Comparison of ENCODE assay signal across 32 mouse cellular contexts in genomic region chr3:140706725-140707124, GRCm38 (mm10).
DNase-seq lines count a peak whose midpoint lies in the region; ATAC-seq and TF ChIP-seq lines count a peak whose summit lies in the region.
"Had no signal": no experiment of that assay in that cellular context is flagged by ENCODE, and none has a peak within 500 bp of the region (broad histone marks: within the 10 kb centered on the region; RNA-seq: fewer than 3 reads in every experiment).

No protein-coding gene starts in this region.

- H3K27ac ChIP-seq in midbrain, postnatal 0 days (ENCODE audit: low read depth, low read length) = no peak overlapping the region
- no peak overlapping the region for H3K27ac ChIP-seq in midbrain, embryonic 13.5 days
- 0 out of 2 replicates have a peak overlapping the region, but pooled peaks have one; percentile 11 for H3K27ac ChIP-seq in hindbrain, embryonic 14.5 days
- no peak overlapping the region for H3K27ac ChIP-seq in neural tube, embryonic 14.5 days (ENCODE audit: low read depth, low read length)
- H3K27ac ChIP-seq: embryonic facial prominence, embryonic 10.5 days; embryonic facial prominence, embryonic 15.5 days; forebrain, embryonic 13.5 days; kidney, embryonic 15.5 days; limb, embryonic 10.5 days; limb, embryonic 15.5 days; liver, embryonic 13.5 days; midbrain, embryonic 15.5 days; stomach, postnatal 0 days had no signal

- H3K4me3 ChIP-seq in midbrain, postnatal 0 days (ENCODE audit: low read depth, low read length) = no peak overlapping the region
- H3K4me3 ChIP-seq in midbrain, embryonic 13.5 days (replicated peaks) = no peak overlapping the region
- no peak overlapping the region for H3K4me3 ChIP-seq in hindbrain, embryonic 14.5 days (replicated peaks; ENCODE audit: low read length)
- no peak overlapping the region for H3K4me3 ChIP-seq in neural tube, embryonic 14.5 days (ENCODE audit: low read depth, low read length)
- H3K4me3 ChIP-seq: embryonic facial prominence, embryonic 10.5 days; embryonic facial prominence, embryonic 15.5 days; forebrain, embryonic 13.5 days; kidney, embryonic 15.5 days; limb, embryonic 10.5 days; limb, embryonic 15.5 days; liver, embryonic 13.5 days; megakaryocyte, embryonic 14.5 days; midbrain, embryonic 15.5 days had no signal

- H3K27me3 ChIP-seq in midbrain, postnatal 0 days (ENCODE audit: insufficient read depth, low read length) = no peaks in the 10 kb centered on the region
- no peaks in the 10 kb centered on the region for H3K27me3 ChIP-seq in midbrain, embryonic 13.5 days
- H3K27me3 ChIP-seq in hindbrain, embryonic 14.5 days (ENCODE audit: control insufficient read depth, insufficient read depth, low read length) = no peaks in the 10 kb centered on the region
- H3K27me3 ChIP-seq in neural tube, embryonic 14.5 days (ENCODE audit: control insufficient read depth, insufficient read depth, low read length) = no peaks in the 10 kb centered on the region
- H3K27me3 ChIP-seq: embryonic facial prominence, embryonic 15.5 days; forebrain, embryonic 13.5 days; kidney, embryonic 15.5 days; limb, embryonic 15.5 days; liver, embryonic 13.5 days; megakaryocyte, embryonic 14.5 days; midbrain, embryonic 15.5 days had no signal

- 67% methylated on average over 4 of the region's 4 CpGs for WGBS in midbrain, postnatal 0 days
- 72% methylated on average over 4 of the region's 4 CpGs for WGBS in midbrain, embryonic 13.5 days
- WGBS in hindbrain, embryonic 14.5 days = 60% methylated on average over 4 of the region's 4 CpGs
- WGBS in neural tube, embryonic 14.5 days = 46% methylated on average over 4 of the region's 4 CpGs

- H3K4me2 ChIP-seq in midbrain, postnatal 0 days (ENCODE audit: low read depth, low read length, poor library complexity, severe bottlenecking) = no peak overlapping the region
- no peak overlapping the region for H3K4me2 ChIP-seq in midbrain, embryonic 13.5 days (replicated peaks)
- H3K4me2 ChIP-seq in hindbrain, embryonic 14.5 days (replicated peaks) = 0 out of 2 replicates have a peak overlapping the region, but pooled peaks have one; percentile 1
- no peak overlapping the region for H3K4me2 ChIP-seq in neural tube, embryonic 14.5 days (ENCODE audit: low read depth, low read length)
- H3K4me2 ChIP-seq: embryonic facial prominence, embryonic 15.5 days; forebrain, embryonic 13.5 days; heart, embryonic 11.5 days; kidney, embryonic 15.5 days; limb, embryonic 15.5 days; liver, embryonic 13.5 days; midbrain, embryonic 15.5 days had no signal

- no peaks in the 10 kb centered on the region for H3K36me3 ChIP-seq in midbrain, postnatal 0 days (ENCODE audit: insufficient read depth, low read length)
- H3K36me3 ChIP-seq in midbrain, embryonic 13.5 days = no peaks in the 10 kb centered on the region
- H3K36me3 ChIP-seq in hindbrain, embryonic 14.5 days (replicated peaks; ENCODE audit: control insufficient read depth, insufficient read depth) = no peaks in the 10 kb centered on the region
- H3K36me3 ChIP-seq in neural tube, embryonic 14.5 days (ENCODE audit: control insufficient read depth, insufficient read depth, low read length) = no peaks in the 10 kb centered on the region
- H3K36me3 ChIP-seq: embryonic facial prominence, embryonic 10.5 days; embryonic facial prominence, embryonic 15.5 days; kidney, embryonic 15.5 days; limb, embryonic 10.5 days; limb, embryonic 15.5 days; liver, embryonic 13.5 days; midbrain, embryonic 15.5 days had no signal

- no peak for ATAC-seq in midbrain, postnatal 0 days (ENCODE audit: low FRiP score)
- no peak for ATAC-seq in midbrain, embryonic 13.5 days
- ATAC-seq in hindbrain, embryonic 14.5 days (ENCODE audit: low FRiP score) = peak; percentile 60; the same call in 1 of the 2 replicates
- ATAC-seq in neural tube, embryonic 14.5 days (ENCODE audit: low read depth) = peak; percentile 60
- ATAC-seq in erythroblast, adult 5-6 weeks (replicated peaks; ENCODE audit: low FRiP score, poor library complexity, severe bottlenecking) = no peak
- ATAC-seq: forebrain, embryonic 13.5 days; lung, postnatal 0 days; midbrain, embryonic 15.5 days had no signal

- H3K9ac ChIP-seq in midbrain, postnatal 0 days (replicated peaks; ENCODE audit: low read length, poor library complexity, severe bottlenecking) = no peak overlapping the region
- no peak overlapping the region for H3K9ac ChIP-seq in midbrain, embryonic 13.5 days (replicated peaks)
- no peak overlapping the region for H3K9ac ChIP-seq in hindbrain, embryonic 14.5 days
- H3K9ac ChIP-seq in neural tube, embryonic 14.5 days (replicated peaks; ENCODE audit: low read depth, low read length) = no peak overlapping the region
- H3K9ac ChIP-seq: embryonic facial prominence, embryonic 15.5 days; forebrain, embryonic 13.5 days; kidney, embryonic 15.5 days; limb, embryonic 15.5 days; liver, embryonic 13.5 days; midbrain, embryonic 15.5 days had no signal

- H3K4me1 ChIP-seq in midbrain, postnatal 0 days (ENCODE audit: insufficient read depth, low read length) = no peaks in the 10 kb centered on the region
- H3K4me1 ChIP-seq in midbrain, embryonic 13.5 days (replicated peaks) = no peaks in the 10 kb centered on the region
- H3K4me1 ChIP-seq in hindbrain, embryonic 14.5 days (replicated peaks; ENCODE audit: control insufficient read depth, insufficient read depth, low read length) = no peaks in the 10 kb centered on the region; the same call in 1 of the 2 replicates
- H3K4me1 ChIP-seq in neural tube, embryonic 14.5 days (ENCODE audit: control insufficient read depth, insufficient read depth, low read length) = no peaks in the 10 kb centered on the region
- H3K4me1 ChIP-seq: embryonic facial prominence, embryonic 10.5 days; embryonic facial prominence, embryonic 15.5 days; forebrain, embryonic 13.5 days; kidney, embryonic 15.5 days; limb, embryonic 10.5 days; limb, embryonic 15.5 days; liver, embryonic 13.5 days; midbrain, embryonic 15.5 days had no signal

- H3K9me3 ChIP-seq in midbrain, postnatal 0 days (ENCODE audit: low read length) = no peaks in the 10 kb centered on the region
- no peaks in the 10 kb centered on the region for H3K9me3 ChIP-seq in midbrain, embryonic 13.5 days
- no peaks in the 10 kb centered on the region for H3K9me3 ChIP-seq in hindbrain, embryonic 14.5 days (ENCODE audit: control insufficient read depth, low read length)
- no peaks in the 10 kb centered on the region for H3K9me3 ChIP-seq in neural tube, embryonic 14.5 days (ENCODE audit: control insufficient read depth, low read length)
- H3K9me3 ChIP-seq: embryonic facial prominence, embryonic 10.5 days; embryonic facial prominence, embryonic 15.5 days; forebrain, embryonic 13.5 days; kidney, embryonic 15.5 days; limb, embryonic 10.5 days; limb, embryonic 15.5 days; liver, embryonic 13.5 days; megakaryocyte, embryonic 14.5 days; midbrain, embryonic 15.5 days had no signal

- peak; percentile 21 for DNase-seq in midbrain, postnatal 0 days (ENCODE audit: low spot score)
- no peak for DNase-seq in hindbrain, embryonic 14.5 days (ENCODE audit: low spot score)
- DNase-seq in heart, adult 8-10 months (ENCODE audit: low spot score) = no peak
- DNase-seq in urinary bladder, postnatal 10 days (ENCODE audit: low spot score) = no peak
- DNase-seq: adrenal gland, postnatal 25 days; cerebellum, adult 2 months; cerebellum, postnatal 25 days; gastrocnemius, postnatal 25 days; heart, adult 11 months; heart, postnatal 4 days; kidney, adult 18-20 months; layer of hippocampus, postnatal 36 days; liver, embryonic 13.5 days; lung, adult 18-20 months; lung, postnatal 4 days; right cerebral cortex, postnatal 4 days; thymus, adult 18-20 months; thymus, postnatal 25 days had no signal

- no peak for TF ChIP-seq CTCF in midbrain, postnatal 0 days (IDR thresholded peaks at IDR 0.05)

Comparison
In these comparisons a context has a peak if more than half of its experiments do, and no peak if none do; other contexts are left out.
1. ATAC-seq: peak in hindbrain, embryonic 14.5 days (single experiment) and neural tube, embryonic 14.5 days (single experiment); none in midbrain, postnatal 0 days (single experiment), midbrain, embryonic 13.5 days (single experiment) and erythroblast, adult 5-6 weeks (single experiment).